ENCODE assay signal across 23 mouse cellular contexts in genomic region chr12:77224121-77224520, GRCm38 (mm10). TPM values are rescaled to one million over a fixed set of nuclear protein-coding genes. Genes with fewer than 3 reads are reported as not detected.
DNase-seq lines count a peak whose midpoint lies in the region; ATAC-seq lines count a peak whose summit lies in the region.
"Had no signal": no experiment of that assay in that cellular context is flagged by ENCODE, and none has a peak within 500 bp of the region (broad histone marks: within the 10 kb centered on the region; RNA-seq: fewer than 3 reads in every experiment).

No protein-coding gene starts in this region.

- H3K27ac ChIP-seq in midbrain, embryonic 16.5 days (ENCODE audit: low read length): 0 out of 2 replicates have a peak overlapping the region, but pooled peaks have one; percentile 53
- H3K27ac ChIP-seq in midbrain, embryonic 13.5 days: no peak overlapping the region
- H3K27ac ChIP-seq in hindbrain, embryonic 11.5 days (ENCODE audit: low read depth, low read length): no peak overlapping the region
- H3K27ac ChIP-seq: embryonic facial prominence, embryonic 12.5 days; heart, adult 2 months; heart, embryonic 15.5 days; kidney, embryonic 15.5 days; neural tube, embryonic 12.5 days; stomach, embryonic 15.5 days had no signal

- no peak overlapping the region for H3K9ac ChIP-seq in midbrain, embryonic 16.5 days (ENCODE audit: low read depth, low read length)
- no peak overlapping the region for H3K9ac ChIP-seq in midbrain, embryonic 13.5 days (replicated peaks)
- no peak overlapping the region for H3K9ac ChIP-seq in hindbrain, embryonic 11.5 days (ENCODE audit: low read depth, low read length)
- H3K9ac ChIP-seq: embryonic facial prominence, embryonic 12.5 days; heart, embryonic 15.5 days; kidney, embryonic 15.5 days; neural tube, embryonic 12.5 days; stomach, embryonic 15.5 days had no signal

- no peaks in the 10 kb centered on the region for H3K9me3 ChIP-seq in midbrain, embryonic 16.5 days (replicated peaks; ENCODE audit: control insufficient read depth, low read length, poor library complexity, severe bottlenecking)
- H3K9me3 ChIP-seq in midbrain, embryonic 13.5 days: no peaks in the 10 kb centered on the region
- H3K9me3 ChIP-seq in hindbrain, embryonic 11.5 days (ENCODE audit: control insufficient read depth, low read length): no peaks in the 10 kb centered on the region
- H3K9me3 ChIP-seq: embryonic facial prominence, embryonic 12.5 days; G1E; heart, embryonic 15.5 days; kidney, embryonic 15.5 days; neural tube, embryonic 12.5 days; stomach, embryonic 15.5 days had no signal

- H3K4me2 ChIP-seq in midbrain, embryonic 16.5 days (ENCODE audit: low read length): no peak overlapping the region
- H3K4me2 ChIP-seq in midbrain, embryonic 13.5 days (replicated peaks): no peak overlapping the region
- H3K4me2 ChIP-seq in hindbrain, embryonic 11.5 days (replicated peaks; ENCODE audit: low read depth, low read length): no peak overlapping the region
- H3K4me2 ChIP-seq: embryonic facial prominence, embryonic 12.5 days; heart, embryonic 15.5 days; kidney, embryonic 15.5 days; neural tube, embryonic 12.5 days; stomach, embryonic 15.5 days had no signal

- H3K4me3 ChIP-seq in midbrain, embryonic 16.5 days (ENCODE audit: low read depth, low read length): no peak overlapping the region
- no peak overlapping the region for H3K4me3 ChIP-seq in midbrain, embryonic 13.5 days (replicated peaks)
- H3K4me3 ChIP-seq in hindbrain, embryonic 11.5 days (ENCODE audit: low read depth, low read length): no peak overlapping the region
- H3K4me3 ChIP-seq: embryonic facial prominence, embryonic 12.5 days; heart, adult 2 months; heart, embryonic 15.5 days; kidney, embryonic 15.5 days; neural tube, embryonic 12.5 days; stomach, embryonic 15.5 days had no signal

- intact Hi-C loops in left cerebral cortex, postnatal 36 days (cut with DNase I): no loop called here

- WGBS in midbrain, embryonic 16.5 days: 64% methylated on average over 4 of the region's 4 CpGs
- 89% methylated on average over 4 of the region's 4 CpGs for WGBS in midbrain, embryonic 13.5 days
- WGBS in hindbrain, embryonic 11.5 days: 89% methylated on average over 4 of the region's 4 CpGs

- no peaks in the 10 kb centered on the region for H3K36me3 ChIP-seq in midbrain, embryonic 16.5 days (ENCODE audit: control insufficient read depth, insufficient read depth, low read length)
- H3K36me3 ChIP-seq in midbrain, embryonic 13.5 days: no peaks in the 10 kb centered on the region
- no peaks in the 10 kb centered on the region for H3K36me3 ChIP-seq in hindbrain, embryonic 11.5 days (ENCODE audit: control insufficient read depth, insufficient read depth, low read length)
- H3K36me3 ChIP-seq: embryonic facial prominence, embryonic 12.5 days; heart, embryonic 15.5 days; kidney, embryonic 15.5 days; neural tube, embryonic 12.5 days; stomach, embryonic 15.5 days had no signal

- no peaks in the 10 kb centered on the region for H3K27me3 ChIP-seq in midbrain, embryonic 16.5 days (ENCODE audit: control insufficient read depth, insufficient read depth, low read depth, low read length)
- H3K27me3 ChIP-seq in midbrain, embryonic 13.5 days: no peaks in the 10 kb centered on the region
- no peaks in the 10 kb centered on the region for H3K27me3 ChIP-seq in hindbrain, embryonic 11.5 days (ENCODE audit: control insufficient read depth, insufficient read depth, low read length)
- H3K27me3 ChIP-seq: embryonic facial prominence, embryonic 12.5 days; heart, embryonic 15.5 days; kidney, embryonic 15.5 days; neural tube, embryonic 12.5 days had no signal

- no peaks in the 10 kb centered on the region for H3K4me1 ChIP-seq in midbrain, embryonic 16.5 days (ENCODE audit: control insufficient read depth, insufficient read depth, low read length)
- H3K4me1 ChIP-seq in midbrain, embryonic 13.5 days (replicated peaks): no peaks in the 10 kb centered on the region
- H3K4me1 ChIP-seq in hindbrain, embryonic 11.5 days (replicated peaks; ENCODE audit: control insufficient read depth, insufficient read depth, low read length): no peaks in the 10 kb centered on the region
- H3K4me1 ChIP-seq: embryonic facial prominence, embryonic 12.5 days; heart, embryonic 15.5 days; kidney, embryonic 15.5 days; neural tube, embryonic 12.5 days; stomach, embryonic 15.5 days had no signal

- no peak for ATAC-seq in midbrain, embryonic 16.5 days
- no peak for ATAC-seq in midbrain, embryonic 13.5 days
- ATAC-seq in hindbrain, embryonic 11.5 days (ENCODE audit: low FRiP score): no peak
- ATAC-seq: forebrain, embryonic 16.5 days; hindbrain, embryonic 16.5 days; intestine, embryonic 16.5 days had no signal

- DNase-seq in frontal cortex, postnatal 36 days (ENCODE audit: low spot score in 2 of 2): peak; percentile 11 to 45
- no peak for DNase-seq in frontal cortex, postnatal 10 days (ENCODE audit: low spot score in 2 of 2)
- DNase-seq in left cerebral cortex, postnatal 36 days (ENCODE audit: low spot score in 2 of 2): peak; percentile 20 to 44
- DNase-seq in telencephalon, adult 2 months (ENCODE audit: low read depth, low spot score): peak; percentile 50
- no peak for DNase-seq in hindbrain, embryonic 11.5 days (ENCODE audit: low spot score)
- no peak for DNase-seq in layer of hippocampus, adult 11-12 months (ENCODE audit: low spot score)
- DNase-seq: cerebellum, adult 9-10 months; gastrocnemius, postnatal 14 days; heart, adult 2 months; kidney, postnatal 4 days; lung, postnatal 10 days; thymus, adult 2 months had no signal

RNA-seq across cellular contexts. Expression of gene Fut8, which starts 13.8 kb away (rescaled TPM):
- 68.8 and 69.5 TPM in 2 replicates for polyA plus RNA-seq in midbrain, embryonic 16.5 days (2015; fragmentation: Nextera tagmentation; extraction: Ambion mirVana)
- 48.6 and 51.1 TPM in 2 replicates for polyA plus RNA-seq in midbrain, embryonic 13.5 days (2015; fragmentation: Nextera tagmentation; extraction: Ambion mirVana)
- 10 to 100 TPM; 60.3 to 61.6 TPM for total RNA-seq in left cerebral cortex, postnatal 36 days (2021)
- 32.2 and 34.4 TPM in 2 replicates for polyA plus RNA-seq in hindbrain, embryonic 11.5 days (2014; fragmentation: Nextera tagmentation; extraction: Ambion mirVana)

Comparison
In these comparisons a context has a peak if more than half of its experiments do, and no peak if none do; other contexts are left out.
1. DNase-seq: peak in frontal cortex, postnatal 36 days (2 of 2), left cerebral cortex, postnatal 36 days (2 of 2) and telencephalon, adult 2 months (single experiment); none in frontal cortex, postnatal 10 days (0 of 2), hindbrain, embryonic 11.5 days (single experiment) and layer of hippocampus, adult 11-12 months (single experiment).